Mouse (Mus musculus): ENCODE results near the gene Ece1. TPM values are rescaled to one million over a fixed set of nuclear protein-coding genes. Genes with fewer than 3 reads are reported as not detected.

The Ece1 gene
- total RNA-seq, 2 experiments from 2014 or later: 0.68 to 2.3 TPM

- peak; percentile 82 for ATAC-seq (replicated peaks; ENCODE audit: low FRiP score, poor library complexity, severe bottlenecking)
Measured at GRCm38 (mm10) chr4:137931009-137931757, 69.1 kb downstream of the Ece1 start.

GRCm38 (mm10) chr4:137932554-137933178, 70.6 kb downstream of the Ece1 start:
- no peak for ATAC-seq (replicated peaks; ENCODE audit: low FRiP score, poor library complexity, severe bottlenecking)

GRCm38 (mm10) chr4:137933328-137933727, 71.3 kb downstream of the Ece1 start:
- ATAC-seq (replicated peaks; ENCODE audit: low FRiP score, poor library complexity, severe bottlenecking): no peak

GRCm38 (mm10) chr4:137936134-137936533, 74.1 kb downstream of the Ece1 start:
- no peak for ATAC-seq (replicated peaks; ENCODE audit: low FRiP score, poor library complexity, severe bottlenecking)

- ATAC-seq (replicated peaks; ENCODE audit: low FRiP score, poor library complexity, severe bottlenecking): no peak
Measured at GRCm38 (mm10) chr4:137940061-137940460, 78.0 kb downstream of the Ece1 start.

GRCm38 (mm10) chr4:137941131-137941844, 79.3 kb downstream of the Ece1 start:
- no peak for ATAC-seq (replicated peaks; ENCODE audit: low FRiP score, poor library complexity, severe bottlenecking)

GRCm38 (mm10) chr4:137941871-137942781, 80.1 kb downstream of the Ece1 start:
- ATAC-seq (replicated peaks; ENCODE audit: low FRiP score, poor library complexity, severe bottlenecking): no peak

GRCm38 (mm10) chr4:137942782-137943486, 80.9 kb downstream of the Ece1 start:
- ATAC-seq (replicated peaks; ENCODE audit: low FRiP score, poor library complexity, severe bottlenecking): no peak

GRCm38 (mm10) chr4:137943540-137943939, 81.5 kb downstream of the Ece1 start:
- no peak for ATAC-seq (replicated peaks; ENCODE audit: low FRiP score, poor library complexity, severe bottlenecking)

GRCm38 (mm10) chr4:137945376-137945775, 83.3 kb downstream of the Ece1 start:
- no peak for ATAC-seq (replicated peaks; ENCODE audit: low FRiP score, poor library complexity, severe bottlenecking)

- no peak for ATAC-seq (replicated peaks; ENCODE audit: low FRiP score, poor library complexity, severe bottlenecking)
Measured at GRCm38 (mm10) chr4:137946419-137946818, 84.4 kb downstream of the Ece1 start.

- ATAC-seq (replicated peaks; ENCODE audit: low FRiP score, poor library complexity, severe bottlenecking): 0 out of 2 replicates have a peak, but pooled peaks have one; percentile 50
Measured at GRCm38 (mm10) chr4:137952840-137953239, 90.8 kb downstream of the Ece1 start.

- ATAC-seq (replicated peaks; ENCODE audit: low FRiP score, poor library complexity, severe bottlenecking): no peak
Measured at GRCm38 (mm10) chr4:137954184-137954583, 92.1 kb downstream of the Ece1 start.

GRCm38 (mm10) chr4:137954926-137955396, 92.9 kb downstream of the Ece1 start:
- ATAC-seq (replicated peaks; ENCODE audit: low FRiP score, poor library complexity, severe bottlenecking): no peak

GRCm38 (mm10) chr4:137956260-137956659, 94.2 kb downstream of the Ece1 start:
- ATAC-seq (replicated peaks; ENCODE audit: low FRiP score, poor library complexity, severe bottlenecking): no peak

GRCm38 (mm10) chr4:137959889-137960665, 98.0 kb downstream of the Ece1 start:
- ATAC-seq (replicated peaks; ENCODE audit: low FRiP score, poor library complexity, severe bottlenecking): no peak

- no peak for ATAC-seq (replicated peaks; ENCODE audit: low FRiP score, poor library complexity, severe bottlenecking)
Measured at GRCm38 (mm10) chr4:137960757-137961156, 98.7 kb downstream of the Ece1 start.

GRCm38 (mm10) chr4:137962643-137963350, 100.8 kb downstream of the Ece1 start:
- ATAC-seq (replicated peaks; ENCODE audit: low FRiP score, poor library complexity, severe bottlenecking): no peak

Data from erythroblast, adult 5-6 weeks (primary cell).